Mouse (Mus musculus): Measurements from ENCODE around the gene Carns1.

DNA sequence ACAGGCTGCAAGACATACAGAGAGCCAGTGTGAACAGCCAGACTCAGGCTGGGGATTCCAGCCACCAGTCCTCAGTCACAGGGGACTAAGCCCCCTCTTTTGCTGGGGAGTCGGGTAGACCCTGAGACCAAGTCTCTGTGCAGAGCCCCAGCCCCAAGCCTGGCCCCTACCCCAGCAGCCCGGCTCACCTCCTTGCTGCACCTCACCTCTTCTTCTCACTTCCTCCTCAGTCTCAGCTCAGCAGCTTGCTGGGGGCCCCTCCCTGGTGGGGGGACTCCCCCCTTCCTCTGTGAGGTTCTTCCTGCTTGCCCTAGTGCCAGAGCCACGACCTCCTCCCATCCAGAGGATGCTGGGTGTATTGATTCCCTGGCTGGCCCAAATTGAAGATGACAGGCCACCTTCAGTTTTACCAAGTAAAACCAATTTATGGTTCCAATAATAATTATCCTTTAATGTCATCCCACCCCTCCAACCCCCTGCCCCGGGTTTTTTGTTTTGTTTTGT, 15.6 kb upstream of the Carns1 start, which contains the start of gene Tbc1d10c:
- TF ChIP-seq CTCF (IDR thresholded peaks at IDR 0.05; ENCODE audit: control insufficient read depth, insufficient read depth, insufficient read length) = no peak
- TF ChIP-seq USF1 (IDR thresholded peaks at IDR 0.05; ENCODE audit: low read depth) = no peak
- TF ChIP-seq CEBPB (IDR thresholded peaks at IDR 0.05; ENCODE audit: low read depth) = no peak
- no peak for TF ChIP-seq MYOD1 (IDR thresholded peaks at IDR 0.05; ENCODE audit: control insufficient read depth, insufficient read length, low read depth)
- TF ChIP-seq FOSL1 (IDR thresholded peaks at IDR 0.05; ENCODE audit: insufficient read depth, low read length, poor library complexity, severe bottlenecking) = no peak
